Mouse (Mus musculus) forebrain, embryonic 15.5 days (tissue): ENCODE data around the gene Mfng. TPM values are rescaled to one million over a fixed set of nuclear protein-coding genes. Genes with fewer than 3 reads are reported as not detected.

Source experiments
- ATAC-seq: fragments of 200-750 bp; cut with Nextera tagmentation; replicated peaks from 2 replicates; pipeline ENCODE4 v1.8.0; 2017; ENCODE audit warnings: mild to moderate bottlenecking, moderate TSS enrichment, moderate library complexity
- H3K27ac ChIP-seq: fragments of 300-500 bp; sonication (generic); replicated peaks from 2 replicates; pipeline ENCODE4 v1.5.1; 2015; ENCODE audit warnings: mild to moderate bottlenecking, inconsistent platforms
- H3K27me3 ChIP-seq: fragments of 300-500 bp; sonication (generic); 2 replicates; pipeline ENCODE4 v1.6.1; 2015; ENCODE audit warnings: inconsistent platforms
- H3K36me3 ChIP-seq: fragments of 300-500 bp; sonication (generic); 2 replicates; pipeline ENCODE4 v1.6.1; 2015; ENCODE audit warnings: mild to moderate bottlenecking, inconsistent platforms
- H3K4me1 ChIP-seq: fragments of 300-500 bp; sonication (generic); 2 replicates; pipeline ENCODE4 v1.6.1; 2015; ENCODE audit warnings: inconsistent platforms
- H3K4me2 ChIP-seq: fragments of 300-500 bp; sonication (generic); replicated peaks from 2 replicates; pipeline ENCODE4 v1.6.1; 2015; ENCODE audit warnings: mild to moderate bottlenecking, inconsistent platforms
- H3K4me3 ChIP-seq: fragments of 300-500 bp; sonication (generic); 2 replicates; pipeline ENCODE4 v1.5.1; 2015; ENCODE audit warnings: mild to moderate bottlenecking, inconsistent platforms
- H3K9ac ChIP-seq: fragments of 300-500 bp; sonication (generic); replicated peaks from 2 replicates; pipeline ENCODE4 v1.6.1; 2015; ENCODE audit warnings: mild to moderate bottlenecking, inconsistent platforms
- H3K9me3 ChIP-seq: fragments of 300-500 bp; sonication (generic); 2 replicates; pipeline ENCODE4 v1.6.1; 2016; ENCODE audit warnings: inconsistent platforms
- WGBS: fragments of 180-500 bp; shearing (Covaris S2); methylation state at CpG from one replicate; pipeline ENCODE4 v1.1.7; 2015; ENCODE audit warnings: mixed read lengths; 5-methylcytosine and 5-hydroxymethylcytosine counted together
- polyA plus RNA-seq: library from polyadenylated mRNA; unstranded; fragments of >200 nt; fragmentation: Nextera tagmentation; extraction: Ambion mirVana; gene quantifications from 2 replicates; pipeline ENCODE4 v1.2.1, GENCODE M21; 2015

The Mfng gene
- polyA plus RNA-seq, 1 experiment from 2014 or later: 77.9 TPM

DNA sequence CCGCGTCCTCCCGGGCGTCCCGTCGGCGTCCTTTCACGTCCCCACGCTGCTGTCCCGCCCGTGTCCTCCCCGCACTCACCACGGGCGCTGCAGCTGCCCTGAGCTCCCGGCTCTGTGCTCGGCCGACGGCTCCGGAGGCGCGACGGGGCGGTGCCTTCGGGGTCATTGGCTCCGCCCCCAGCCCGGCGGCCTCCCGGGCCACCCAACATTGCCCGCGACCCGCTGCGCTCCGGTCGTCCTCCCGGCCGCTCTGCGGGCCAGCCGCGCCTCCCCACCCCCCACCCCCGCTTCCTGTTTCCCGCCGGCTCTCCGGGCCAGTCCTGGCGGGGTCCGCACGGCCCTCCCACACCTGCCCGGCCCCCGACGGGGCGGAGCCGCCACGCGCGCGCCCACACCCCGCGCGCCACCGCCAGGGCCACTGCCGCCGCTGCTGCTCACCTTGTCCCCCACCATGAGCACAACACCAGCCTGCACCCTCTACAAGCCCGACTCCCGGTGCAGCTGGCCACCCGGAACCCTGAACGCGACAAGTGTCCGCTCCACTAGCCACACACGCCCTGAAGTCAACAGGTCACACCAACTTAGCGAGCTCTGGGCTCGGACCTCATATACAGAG is 29.6 kb upstream of the Mfng start, which contains the start of gene Card10:
Gene Card10 (minus strand): TSS at position 267 of the 616 bp plus-strand sequence.
- Histone ChIP-seq H3K9ac (peak within 1 kb of the TSS; percentile 54), H3K4me3 (peak within 1 kb of the TSS; percentile 47), H3K4me2 (peak within 1 kb of the TSS; percentile 92), H3K4me1 (peaks cover 34% of the 10 kb centered on the region), H3K36me3 (no peaks in the 10 kb centered on the region), H3K27me3 (peaks cover 27% of the 10 kb centered on the region), H3K27ac (no peak within 1 kb of the TSS; the same call in 1 of the 2 replicates), H3K9me3 (no peaks in the 10 kb centered on the region)
- peak; percentile 52 for ATAC-seq
- under 1% methylated on average over 65 of the region's 70 CpGs for WGBS

GRCm38 (mm10) chr15:78801971-78802741 is 28.9 kb upstream of the Mfng start:
- H3K36me3 ChIP-seq: no peaks in the 10 kb centered on the region
- peak overlapping the region; percentile 54 for H3K9ac ChIP-seq
- ATAC-seq: 0 out of 2 replicates have a peak, but pooled peaks have one; percentile 21
- peak overlapping the region; percentile 92 for H3K4me2 ChIP-seq
- no peaks in the 10 kb centered on the region for H3K9me3 ChIP-seq
- peaks cover 27% of the 10 kb centered on the region for H3K27me3 ChIP-seq
- H3K4me3 ChIP-seq: peak overlapping the region; percentile 47
- WGBS: 3% methylated on average over 60 of the region's 67 CpGs
- no peak overlapping the region; the same call in 1 of the 2 replicates for H3K27ac ChIP-seq
- H3K4me1 ChIP-seq: peaks cover 34% of the 10 kb centered on the region

- ATAC-seq: no peak
- Histone ChIP-seq H3K27me3 (peaks cover 27% of the 10 kb centered on the region), H3K9me3 (no peaks in the 10 kb centered on the region), H3K27ac (no peak overlapping the region), H3K4me3 (peak overlapping the region; percentile 47; the same call in 1 of the 2 replicates), H3K4me2 (peak overlapping the region; percentile 92; the same call in 1 of the 2 replicates), H3K4me1 (peaks cover 34% of the 10 kb centered on the region), H3K36me3 (no peaks in the 10 kb centered on the region), H3K9ac (no peak overlapping the region)
- WGBS: 83% methylated on average over 9 of the region's 9 CpGs
These were observed 28.3 kb upstream of the Mfng start for GRCm38 (mm10) chr15:78801571-78801970.

DNA sequence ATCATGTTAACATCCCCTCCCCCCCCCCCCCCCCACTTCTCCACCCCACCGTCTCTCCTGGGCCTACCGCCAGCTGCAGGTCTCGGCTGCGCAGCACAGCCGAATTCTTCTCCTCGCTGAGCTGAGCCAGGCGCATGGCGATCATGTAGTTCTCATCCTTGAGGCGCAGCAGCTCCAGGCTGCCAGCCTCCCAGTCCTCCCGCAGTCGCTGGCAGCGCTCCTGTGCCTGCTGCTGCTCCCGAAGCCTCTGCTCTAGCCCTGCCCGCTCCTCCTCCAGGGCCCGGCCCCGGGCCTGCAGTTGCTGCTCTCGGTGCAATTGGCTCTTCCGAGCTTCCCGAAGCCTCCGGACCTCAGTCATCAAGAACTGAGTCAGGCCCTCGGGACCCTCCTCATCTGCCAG is 25.8 kb upstream of the Mfng start:
- peaks cover 27% of the 10 kb centered on the region for H3K27me3 ChIP-seq
- H3K4me2 ChIP-seq: no peak overlapping the region
- ATAC-seq: no peak
- no peak overlapping the region for H3K4me3 ChIP-seq
- WGBS: 34% methylated on average over 21 of the region's 21 CpGs
- peak overlapping the region; percentile 43; the same call in 1 of the 2 replicates for H3K27ac ChIP-seq
- peaks cover 30% of the 10 kb centered on the region for H3K4me1 ChIP-seq
- no peaks in the 10 kb centered on the region for H3K36me3 ChIP-seq
- H3K9me3 ChIP-seq: no peaks in the 10 kb centered on the region
- no peak overlapping the region for H3K9ac ChIP-seq

DNA sequence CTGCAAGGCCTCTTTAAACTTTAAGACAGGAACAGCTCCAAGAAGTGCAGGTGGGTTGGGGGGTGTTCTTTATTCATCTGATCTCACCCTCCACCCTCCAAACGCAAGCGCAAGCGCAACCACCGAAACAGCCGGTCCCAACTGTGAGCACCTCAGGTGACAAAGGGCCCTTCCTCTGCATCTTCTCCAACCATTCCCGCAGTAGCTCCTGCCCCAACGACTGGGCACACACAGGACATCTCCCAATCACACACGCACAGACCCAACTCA is 23.7 kb upstream of the Mfng start:
- ATAC-seq: no peak
- Histone ChIP-seq H3K27me3 (peaks cover 10% of the 10 kb centered on the region), H3K36me3 (no peaks in the 10 kb centered on the region), H3K4me1 (peaks cover 10% of the 10 kb centered on the region), H3K27ac (no peak overlapping the region), H3K4me3 (no peak overlapping the region), H3K9ac (no peak overlapping the region), H3K9me3 (no peaks in the 10 kb centered on the region), H3K4me2 (no peak overlapping the region)
- WGBS: 89% methylated on average over 8 of the region's 8 CpGs

DNA sequence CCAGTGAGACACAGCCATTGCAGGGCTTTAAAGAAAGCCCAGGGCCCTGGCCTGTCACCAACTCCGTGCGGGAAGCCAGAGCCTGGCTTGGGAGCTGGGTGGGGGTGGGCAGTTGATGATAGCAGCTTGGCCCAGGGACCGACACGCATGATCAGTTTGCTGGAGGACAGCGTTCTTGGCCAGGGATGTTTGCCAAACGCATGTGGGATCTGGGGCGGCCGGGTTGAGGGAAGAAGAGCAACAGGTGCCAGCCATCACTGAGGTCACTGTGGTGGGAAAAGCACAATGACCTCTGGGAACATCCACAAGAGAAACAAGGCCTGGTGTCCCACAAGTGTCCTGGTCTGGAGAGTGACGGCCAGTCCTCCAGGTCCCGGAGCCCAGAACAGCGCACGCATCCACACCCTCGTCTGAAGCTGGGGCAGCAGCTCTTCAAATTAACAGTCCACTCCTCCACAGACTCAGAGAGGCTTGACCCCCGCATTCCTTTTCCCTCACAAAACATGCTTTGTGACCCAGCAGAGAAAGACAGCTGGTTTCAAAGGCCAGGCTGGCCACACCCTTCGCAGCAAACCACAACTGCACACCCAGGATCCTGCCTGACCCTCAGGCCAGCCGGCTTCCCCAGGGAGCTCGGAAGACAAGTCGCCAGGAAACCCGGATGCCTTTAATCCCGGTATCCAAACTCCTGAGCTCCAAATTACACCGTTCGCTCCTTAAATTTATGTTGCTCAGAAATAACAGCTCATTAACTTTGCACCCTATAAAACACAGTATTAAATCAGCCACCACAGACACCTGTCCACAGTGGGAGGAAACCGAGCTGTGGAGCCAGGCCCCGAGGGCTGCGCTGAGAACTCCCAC is 23.2 kb upstream of the Mfng start:
- Histone ChIP-seq H3K4me3 (no peak overlapping the region), H3K9me3 (no peaks in the 10 kb centered on the region), H3K36me3 (no peaks in the 10 kb centered on the region), H3K9ac (no peak overlapping the region), H3K4me1 (peaks cover 4% of the 10 kb centered on the region), H3K4me2 (no peak overlapping the region), H3K27me3 (peaks cover 4% of the 10 kb centered on the region), H3K27ac (no peak overlapping the region)
- WGBS: 48% methylated on average over 25 of the region's 25 CpGs
- no peak for ATAC-seq

DNA sequence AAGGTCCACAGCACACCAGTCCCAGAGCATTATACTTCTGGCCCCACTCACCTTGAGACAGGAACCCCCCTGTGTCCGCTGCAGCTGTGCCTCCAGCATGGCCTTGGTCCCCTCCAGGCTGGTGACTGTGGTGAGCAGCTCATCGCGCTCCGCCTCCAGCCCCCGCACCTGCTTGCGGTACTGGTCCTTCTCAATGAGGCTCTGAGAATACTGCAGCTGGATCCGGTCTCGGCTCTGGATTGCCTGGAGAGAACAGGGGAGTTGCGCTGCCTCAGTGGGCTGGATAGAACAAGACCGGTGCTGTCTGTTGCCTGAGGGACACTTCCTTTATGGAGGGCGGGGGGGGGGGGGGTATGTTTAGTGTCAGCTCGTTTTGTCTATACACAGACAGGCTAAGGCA is 17.7 kb upstream of the Mfng start:
- no peak for ATAC-seq
- Histone ChIP-seq H3K36me3 (no peaks in the 10 kb centered on the region), H3K9ac (no peak overlapping the region), H3K27ac (no peak overlapping the region), H3K4me2 (no peak overlapping the region), H3K4me3 (no peak overlapping the region), H3K27me3 (no peaks in the 10 kb centered on the region), H3K4me1 (peaks cover 11% of the 10 kb centered on the region), H3K9me3 (no peaks in the 10 kb centered on the region)
- 74% methylated on average over 12 of the region's 12 CpGs for WGBS

- no peaks in the 10 kb centered on the region for H3K9me3 ChIP-seq
- no peak overlapping the region for H3K4me2 ChIP-seq
- WGBS: 59% methylated on average over 4 of the region's 4 CpGs
- ATAC-seq: no peak
- no peak overlapping the region for H3K9ac ChIP-seq
- H3K4me1 ChIP-seq: peaks cover 15% of the 10 kb centered on the region
- H3K27me3 ChIP-seq: no peaks in the 10 kb centered on the region
- no peaks in the 10 kb centered on the region for H3K36me3 ChIP-seq
- H3K27ac ChIP-seq: no peak overlapping the region
- no peak overlapping the region for H3K4me3 ChIP-seq
These were observed 17.2 kb upstream of the Mfng start for GRCm38 (mm10) chr15:78790451-78790850.

DNA sequence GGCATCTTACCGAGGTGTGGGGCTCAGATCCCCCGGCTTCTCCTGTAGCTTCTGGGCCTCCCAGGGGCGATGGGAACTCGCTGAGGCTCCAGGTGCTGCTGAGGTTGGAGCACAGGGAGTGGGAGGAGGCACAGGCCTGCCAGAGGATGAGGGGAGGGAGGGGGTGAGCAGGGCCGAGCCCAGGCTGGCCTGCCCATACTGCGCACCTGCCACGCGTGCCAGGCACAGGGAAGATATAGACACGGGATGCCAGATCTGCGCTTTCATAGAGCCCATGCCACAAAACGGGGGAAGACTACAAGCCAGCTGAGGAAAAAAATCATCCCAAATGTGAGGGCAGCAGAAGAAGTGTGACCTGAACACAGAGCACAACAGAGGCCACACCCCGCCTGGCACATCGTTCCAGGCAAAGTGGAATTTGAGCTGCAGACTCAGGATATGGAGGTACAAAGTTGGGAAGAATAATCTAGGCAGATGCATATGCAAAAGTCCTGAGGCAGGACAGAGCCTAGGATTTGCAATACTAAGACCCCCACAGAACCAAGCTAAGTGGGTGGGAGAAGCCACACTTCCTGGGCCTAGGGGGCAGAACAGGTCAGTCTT is 16.5 kb upstream of the Mfng start:
- H3K4me3 ChIP-seq: no peak overlapping the region
- no peak overlapping the region for H3K27ac ChIP-seq
- no peaks in the 10 kb centered on the region for H3K36me3 ChIP-seq
- ATAC-seq: no peak
- WGBS: 85% methylated on average over 13 of the region's 13 CpGs
- H3K27me3 ChIP-seq: no peaks in the 10 kb centered on the region
- peaks cover 15% of the 10 kb centered on the region for H3K4me1 ChIP-seq
- no peak overlapping the region for H3K9ac ChIP-seq
- no peaks in the 10 kb centered on the region for H3K9me3 ChIP-seq
- no peak overlapping the region for H3K4me2 ChIP-seq

DNA sequence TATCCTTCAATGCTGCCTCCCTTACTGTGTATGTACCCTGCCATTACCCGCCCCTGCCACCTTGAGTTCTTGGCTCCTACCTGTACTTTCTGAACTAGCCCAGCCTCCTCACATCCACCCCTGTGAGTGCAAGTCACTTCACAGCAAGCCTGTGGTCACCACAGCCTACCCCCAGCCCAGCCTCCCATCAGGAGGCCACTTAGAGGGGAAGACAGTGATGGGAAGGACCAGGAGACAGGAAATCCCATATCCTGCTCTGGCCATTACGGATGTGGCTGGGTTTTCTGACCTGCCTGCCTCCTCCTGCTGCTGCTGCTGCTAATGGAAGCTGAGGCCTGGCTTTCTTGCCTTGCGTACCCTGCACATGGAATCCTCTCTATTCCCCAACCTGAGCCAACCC is 14.8 kb upstream of the Mfng start:
- Histone ChIP-seq H3K4me1 (peaks cover 15% of the 10 kb centered on the region), H3K4me2 (no peak overlapping the region), H3K4me3 (no peak overlapping the region), H3K27ac (no peak overlapping the region), H3K9ac (no peak overlapping the region), H3K9me3 (no peaks in the 10 kb centered on the region), H3K27me3 (no peaks in the 10 kb centered on the region), H3K36me3 (no peaks in the 10 kb centered on the region)
- ATAC-seq: no peak
- WGBS: 89% methylated on average over 3 of the region's 3 CpGs

- H3K27me3 ChIP-seq: no peaks in the 10 kb centered on the region
- no peak overlapping the region for H3K9ac ChIP-seq
- H3K4me1 ChIP-seq: peaks cover 15% of the 10 kb centered on the region
- no peak overlapping the region for H3K4me3 ChIP-seq
- WGBS: 73% methylated on average over 9 of the region's 9 CpGs
- H3K4me2 ChIP-seq: no peak overlapping the region
- H3K36me3 ChIP-seq: no peaks in the 10 kb centered on the region
- H3K27ac ChIP-seq: no peak overlapping the region; the same call in 1 of the 2 replicates
- ATAC-seq: no peak
- no peaks in the 10 kb centered on the region for H3K9me3 ChIP-seq
These were observed 14.1 kb upstream of the Mfng start for GRCm38 (mm10) chr15:78787287-78787856.
